Mouse (Mus musculus) myocyte (in vitro differentiated cells): ENCODE data around the gene Il1rapl1.

Experiments
- CEBPB ChIP-seq: IDR thresholded peaks from 2 replicates; pipeline ENCODE4 v1.6.1; 2011; ENCODE audit warnings: mild to moderate bottlenecking, moderate library complexity; ENCODE audit not compliant: poor library complexity, insufficient read depth, severe bottlenecking
- E2F4 ChIP-seq: IDR thresholded peaks from one replicate; pipeline ENCODE4 v1.6.1; 2011; ENCODE audit warnings: mild to moderate bottlenecking, control low read depth, moderate library complexity; ENCODE audit not compliant: insufficient read depth
- MAX ChIP-seq: IDR thresholded peaks from one replicate; pipeline ENCODE4 v1.6.1; 2011; ENCODE audit warnings: low read depth, mild to moderate bottlenecking, control low read depth
- MYOD1 ChIP-seq, 3 experiments: IDR thresholded peaks; one replicate each; pipeline ENCODE4 v1.6.1; 2011; ENCODE audit warnings: control low read depth in 2 of 3, low read depth in 2 of 3, mild to moderate bottlenecking in 2 of 3, moderate library complexity in 1 of 3; ENCODE audit not compliant: insufficient read length in 2 of 3, control insufficient read depth in 1 of 3
- MYOG ChIP-seq, 3 experiments: IDR thresholded peaks; one replicate each; pipeline ENCODE4 v1.6.1; 2011; ENCODE audit warnings: control low read depth in 2 of 3, low read depth in 2 of 3, mild to moderate bottlenecking in 2 of 3; ENCODE audit not compliant: insufficient read length in 2 of 3, control insufficient read depth in 1 of 3, insufficient read depth in 1 of 3
- POLR2A ChIP-seq: IDR thresholded peaks from one replicate; pipeline ENCODE4 v1.6.1; 2011; ENCODE audit warnings: low read depth, mild to moderate bottlenecking, control low read depth, moderate library complexity; ENCODE audit not compliant: insufficient read length
- POLR2AphosphoS2 ChIP-seq: IDR thresholded peaks from one replicate; pipeline ENCODE4 v1.6.1; 2011; ENCODE audit warnings: low read depth, control low read depth; ENCODE audit not compliant: insufficient read length
- TCF12 ChIP-seq: IDR thresholded peaks from one replicate; pipeline ENCODE4 v1.6.1; 2011; ENCODE audit warnings: mild to moderate bottlenecking, control low read depth; ENCODE audit not compliant: poor library complexity, insufficient read depth, severe bottlenecking
- USF1 ChIP-seq: IDR thresholded peaks from one replicate; pipeline ENCODE4 v1.6.1; 2011; ENCODE audit warnings: low read depth, mild to moderate bottlenecking, control low read depth, moderate library complexity

GRCm38 (mm10) chrX:86955126-86955525 lies 1160.3 kb downstream of the Il1rapl1 start:
- TF ChIP-seq POLR2A (no peak), MYOD1 (IDR thresholded peaks at IDR 0.05; ENCODE audit: control insufficient read depth in 1 of 3, insufficient read length in 2 of 3, low read depth in 2 of 3) (no peak), E2F4 (no peak), TCF12 (no peak), POLR2AphosphoS2 (no peak), MAX (no peak), CEBPB (no peak), MYOG (IDR thresholded peaks at IDR 0.05; ENCODE audit: control insufficient read depth in 1 of 3, insufficient read depth in 1 of 3, insufficient read length in 2 of 3, low read depth in 2 of 3) (no peak), USF1 (no peak)
